Mouse (Mus musculus) T-helper 1 cell (primary cell): ENCODE results near the gene Hecw1.
"Not testable (repeated sequence)": the region's sequence is repeated elsewhere in the genome, so short reads cannot be mapped to it uniquely, and the experiment has no call there.

ENCODE experiments used
- in situ Hi-C: fragments of 300-600 bp; cut with MboI, MseI; formaldehyde crosslinking; loops from one replicate; pipeline ENCODE4 v1.15.1; 2025; ENCODE audit warnings: high pct_unique_total_duplicates

Gene Hecw1

GRCm38 (mm10) chr13:14365546-14365945, 157.5 kb downstream of the Hecw1 start:
- in situ Hi-C loops = no loop called here

DNA sequence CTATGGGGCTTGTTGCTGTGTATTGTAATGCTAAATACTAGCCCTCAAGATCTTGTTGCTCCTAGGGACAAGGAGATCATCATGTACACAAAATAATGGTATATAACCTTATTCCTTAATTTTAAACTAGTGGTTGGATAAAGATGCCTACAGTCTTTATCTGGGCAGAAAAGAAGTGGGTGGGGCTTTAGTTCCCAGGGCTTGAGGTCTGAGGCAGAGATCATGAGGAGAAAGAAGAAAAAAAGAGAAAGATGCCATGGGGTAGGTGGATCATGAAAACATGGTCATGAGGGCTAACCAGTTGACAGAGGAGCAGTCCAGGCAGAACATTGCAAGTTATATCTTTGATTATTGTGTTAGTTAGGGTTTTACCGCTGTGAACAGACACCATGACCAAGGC, 195.8 kb downstream of the Hecw1 start:
- in situ Hi-C loops = no loop called here

- in situ Hi-C loops = no loop called here
Observed at GRCm38 (mm10) chr13:14306617-14307016, 216.4 kb downstream of the Hecw1 start.

GRCm38 (mm10) chr13:14304103-14304502, 218.9 kb downstream of the Hecw1 start:
- in situ Hi-C loops = no loop called here

DNA sequence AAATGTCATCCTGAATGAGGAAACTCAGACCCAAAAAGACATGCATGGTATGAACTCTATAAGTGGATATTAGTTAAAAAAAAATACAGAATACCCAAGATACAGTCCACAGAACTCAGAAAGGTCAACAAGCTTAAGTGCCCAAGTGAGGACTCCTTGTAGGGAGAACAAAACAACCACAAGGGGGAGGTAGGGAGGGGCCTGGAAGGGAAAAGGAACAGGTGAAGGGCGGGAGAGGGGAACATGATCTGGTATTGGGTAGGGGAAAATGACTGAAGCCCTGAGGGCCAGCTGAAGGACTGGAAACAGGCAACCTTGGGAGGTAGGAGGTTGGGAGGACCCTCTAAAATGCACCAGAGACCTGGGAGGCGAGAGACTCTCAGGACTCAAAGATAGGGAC, 220.1 kb downstream of the Hecw1 start:
- in situ Hi-C loops = no loop called here

- in situ Hi-C loops = no loop called here
Observed at GRCm38 (mm10) chr13:14290016-14290415, 233.0 kb downstream of the Hecw1 start.

GRCm38 (mm10) chr13:14271476-14271875, 251.6 kb downstream of the Hecw1 start:
- in situ Hi-C loops = no loop called here

- in situ Hi-C loops = not testable (repeated sequence)
Observed at GRCm38 (mm10) chr13:14260939-14261338, 262.1 kb downstream of the Hecw1 start.

- in situ Hi-C loops = no loop called here
Observed at GRCm38 (mm10) chr13:14245946-14246345, 277.1 kb downstream of the Hecw1 start.

GRCm38 (mm10) chr13:14179669-14180068, 343.4 kb downstream of the Hecw1 start:
- in situ Hi-C loops = loop anchor here (25.0 kb wide), 1 partner anchor 433 kb away; the partner anchor contains the start of genes Mrpl32 and Psma2

DNA sequence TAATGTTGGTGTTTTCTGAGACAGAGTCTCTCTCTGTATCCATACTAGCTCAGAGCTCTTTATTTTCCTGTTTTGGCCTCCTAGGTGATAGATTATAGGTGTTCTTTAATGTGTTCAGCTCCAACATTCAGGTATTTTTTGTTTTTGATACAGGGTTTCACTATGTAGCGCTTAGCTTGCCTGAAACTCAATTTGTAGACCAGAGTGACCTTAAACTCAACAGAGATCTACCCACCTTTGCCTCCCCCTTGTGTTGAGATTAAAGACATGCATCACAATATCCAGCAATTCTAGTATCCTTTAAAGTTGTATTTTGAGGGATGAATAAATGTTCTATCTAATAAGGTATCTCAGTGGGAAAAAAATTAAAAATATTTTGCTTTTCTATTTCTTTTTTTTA, 345.0 kb downstream of the Hecw1 start:
- in situ Hi-C loops = loop anchor here (25.0 kb wide), 1 partner anchor 434 kb away; the partner anchor contains the start of genes Mrpl32 and Psma2
